Mouse (Mus musculus) cerebellum, postnatal 25 days (tissue): Measurements from ENCODE around the gene Hhip.
"Not testable (repeated sequence)": the region's sequence is repeated elsewhere in the genome, so short reads cannot be mapped to it uniquely, and the experiment has no call there.

ENCODE experiments used
- DNase-seq, 2 experiments: peaks; one replicate each; pipeline ENCODE4 v3.0.0; 2021; ENCODE audit warnings: mixed read lengths in 2 of 2

Gene Hhip

GRCm38 (mm10) chr8:79992121-79992848 is 65.5 kb downstream of the Hhip start:
- no peak for DNase-seq

GRCm38 (mm10) chr8:79991420-79991819 is 66.4 kb downstream of the Hhip start:
- DNase-seq = not testable (repeated sequence)

GRCm38 (mm10) chr8:79984946-79985345 is 72.9 kb downstream of the Hhip start:
- no peak for DNase-seq

GRCm38 (mm10) chr8:79982144-79982543 is 75.7 kb downstream of the Hhip start:
- DNase-seq = no peak

GRCm38 (mm10) chr8:79966159-79966558 is 91.6 kb downstream of the Hhip start:
- DNase-seq = no peak

- peak in 1 of 2 experiments; percentile 6 for DNase-seq
Observed at GRCm38 (mm10) chr8:79952857-79953256, 104.9 kb downstream of the Hhip start.

- DNase-seq = no peak
Observed at GRCm38 (mm10) chr8:79950376-79950775, 107.4 kb downstream of the Hhip start.

GRCm38 (mm10) chr8:79945501-79946076 is 112.2 kb downstream of the Hhip start:
- DNase-seq = no peak

GRCm38 (mm10) chr8:79941070-79941469 is 116.7 kb downstream of the Hhip start:
- no peak for DNase-seq

GRCm38 (mm10) chr8:79936856-79937445 is 120.9 kb downstream of the Hhip start:
- DNase-seq = no peak

GRCm38 (mm10) chr8:79935793-79936192 is 122.0 kb downstream of the Hhip start:
- DNase-seq = no peak

GRCm38 (mm10) chr8:79929202-79929601 is 128.6 kb downstream of the Hhip start:
- DNase-seq = no peak

- no peak for DNase-seq
Observed at GRCm38 (mm10) chr8:79917211-79917610, 140.6 kb downstream of the Hhip start.
